In the genomic region with DNA sequence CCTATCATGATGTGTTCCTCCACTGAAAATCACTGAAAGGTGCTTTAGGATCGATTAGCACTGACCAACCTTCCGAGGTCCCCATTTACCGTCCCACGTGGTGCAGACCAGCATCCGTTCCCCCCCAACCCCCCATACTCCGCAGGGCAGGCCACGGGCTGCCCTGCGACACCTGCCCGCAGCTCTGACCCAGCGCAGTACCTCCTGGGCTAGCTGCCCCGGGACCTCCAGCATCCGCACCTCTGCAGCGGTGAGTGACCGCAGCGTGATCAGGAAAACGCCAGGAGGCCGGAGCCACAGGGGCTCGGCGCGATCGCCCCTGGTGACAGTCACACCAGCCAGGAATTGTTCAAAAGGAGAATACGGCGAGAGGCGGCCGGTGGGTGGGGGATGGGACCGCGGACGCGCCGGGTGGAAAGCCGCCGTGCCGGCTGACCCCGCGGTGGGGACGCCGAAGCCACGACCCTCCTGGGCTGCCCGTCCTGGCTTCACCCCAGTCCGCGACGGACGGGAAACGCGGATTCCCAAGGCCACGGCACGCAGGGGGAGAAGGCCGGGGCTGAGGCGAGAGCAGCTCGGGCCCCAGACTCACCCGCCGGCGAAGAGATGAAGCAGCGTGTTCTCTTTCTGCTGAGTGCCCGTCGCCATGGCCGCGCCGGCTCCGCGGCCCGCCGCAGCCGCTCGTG, we compare ENCODE assay signal across 7 mouse cellular contexts. TPM values are rescaled to one million over a fixed set of nuclear protein-coding genes. Genes with fewer than 3 reads are reported as not detected.
DNase-seq lines count a peak whose midpoint lies in the region; ATAC-seq and TF ChIP-seq lines count a peak whose summit lies in the region.

No protein-coding gene starts in this region.

- H3K4me2 ChIP-seq in embryonic facial prominence, embryonic 12.5 days (replicated peaks), result peak overlapping the region; percentile 99
- H3K4me2 ChIP-seq in hindbrain, embryonic 15.5 days, result peak overlapping the region; percentile 85

- peak overlapping the region; percentile 90 for H3K4me3 ChIP-seq in lung, adult 2 months (replicated peaks; ENCODE audit: extremely low read depth, low read depth, low read length)
- H3K4me3 ChIP-seq in embryonic facial prominence, embryonic 12.5 days, result peak overlapping the region; percentile 75
- H3K4me3 ChIP-seq in hindbrain, embryonic 15.5 days, result peak overlapping the region; percentile 68

- H3K36me3 ChIP-seq in embryonic facial prominence, embryonic 12.5 days, result no peaks in the 10 kb centered on the region
- H3K36me3 ChIP-seq in hindbrain, embryonic 15.5 days, result no peaks in the 10 kb centered on the region

- TF ChIP-seq CTCF in lung, adult 2 months (IDR thresholded peaks at IDR 0.05; ENCODE audit: insufficient read depth, low read length), result no peak

- DNase-seq in lung, adult 2 months, result no peak
- DNase-seq in lung, postnatal 25 days (ENCODE audit: low spot score), result no peak
- peak; percentile 53 for DNase-seq in MN1 (ENCODE audit: low spot score)
- no peak for DNase-seq in yolk sac, embryonic 10.5 days (ENCODE audit: low spot score)

- H3K9me3 ChIP-seq in embryonic facial prominence, embryonic 12.5 days, result no peaks in the 10 kb centered on the region
- H3K9me3 ChIP-seq in hindbrain, embryonic 15.5 days, result no peaks in the 10 kb centered on the region

- peaks cover 4% of the 10 kb centered on the region for H3K4me1 ChIP-seq in lung, adult 2 months (ENCODE audit: control insufficient read depth, insufficient read depth, low read length)
- peaks cover 13% of the 10 kb centered on the region for H3K4me1 ChIP-seq in embryonic facial prominence, embryonic 12.5 days
- peaks cover 29% of the 10 kb centered on the region for H3K4me1 ChIP-seq in hindbrain, embryonic 15.5 days (replicated peaks)

- peak; percentile 61 for ATAC-seq in embryonic facial prominence, embryonic 12.5 days (ENCODE audit: insufficient number of reproducible peaks, insufficient read depth, low FRiP score, low TSS enrichment)
- peak; percentile 72 for ATAC-seq in hindbrain, embryonic 15.5 days (ENCODE audit: low FRiP score, low read depth)
- ATAC-seq in megakaryocyte, adult 5-6 weeks (ENCODE audit: poor library complexity, severe bottlenecking), result peak; percentile 47

- TF ChIP-seq POLR2A in lung, adult 2 months (IDR thresholded peaks at IDR 0.05; ENCODE audit: borderline replicate concordance, extremely low read depth, low read depth, low read length), result no peak

- WGBS in lung, adult 2 months, result under 1% methylated on average over 63 of the region's 65 CpGs
- under 1% methylated on average over 58 of the region's 65 CpGs for WGBS in embryonic facial prominence, embryonic 12.5 days
- under 1% methylated on average over 64 of the region's 65 CpGs for WGBS in hindbrain, embryonic 15.5 days

- no peaks in the 10 kb centered on the region for H3K27me3 ChIP-seq in embryonic facial prominence, embryonic 12.5 days
- no peaks in the 10 kb centered on the region for H3K27me3 ChIP-seq in hindbrain, embryonic 15.5 days

- H3K9ac ChIP-seq in embryonic facial prominence, embryonic 12.5 days, result peak overlapping the region; percentile 75
- peak overlapping the region; percentile 81 for H3K9ac ChIP-seq in hindbrain, embryonic 15.5 days

- H3K27ac ChIP-seq in embryonic facial prominence, embryonic 12.5 days, result peak overlapping the region; percentile 61
- peak overlapping the region; percentile 83 for H3K27ac ChIP-seq in hindbrain, embryonic 15.5 days (replicated peaks)

RNA-seq across cellular contexts. Expression of a gene that starts 0.5 kb away (rescaled TPM):
- 9.5 and 12.7 TPM in 2 replicates for polyA plus RNA-seq in lung, adult 2 months (2012; rRNA removed)
- polyA plus RNA-seq in embryonic facial prominence, embryonic 12.5 days (2016; fragmentation: Nextera tagmentation; extraction: Ambion mirVana), result 15.7 and 16.6 TPM in 2 replicates
- 32.7 and 36.5 TPM in 2 replicates for polyA plus RNA-seq in hindbrain, embryonic 15.5 days (2015; fragmentation: Nextera tagmentation; extraction: Ambion mirVana)
- total RNA-seq in megakaryocyte, adult 5-6 weeks (2015), result 1.7 and 2.3 TPM in 2 replicates
- 1.1 and 1.7 TPM in 2 replicates for total RNA-seq in megakaryocyte, adult 5-6 weeks (2017)

RNA-seq across cellular contexts. Expression of a gene that starts 35.7 kb away (rescaled TPM):
- 34.0 TPM in 2 replicates for polyA plus RNA-seq in lung, adult 2 months (2012; rRNA removed)
- polyA plus RNA-seq in embryonic facial prominence, embryonic 12.5 days (2016; fragmentation: Nextera tagmentation; extraction: Ambion mirVana), result 38.1 and 39.0 TPM in 2 replicates
- polyA plus RNA-seq in hindbrain, embryonic 15.5 days (2015; fragmentation: Nextera tagmentation; extraction: Ambion mirVana), result 44.2 and 53.3 TPM in 2 replicates
- total RNA-seq in megakaryocyte, adult 5-6 weeks (2015), result 1.2 and 2.9 TPM in 2 replicates
- total RNA-seq in megakaryocyte, adult 5-6 weeks (2017), result 1.5 and 1.9 TPM in 2 replicates
